12 mouse cellular contexts compared by ENCODE assay signal in the genomic region with DNA sequence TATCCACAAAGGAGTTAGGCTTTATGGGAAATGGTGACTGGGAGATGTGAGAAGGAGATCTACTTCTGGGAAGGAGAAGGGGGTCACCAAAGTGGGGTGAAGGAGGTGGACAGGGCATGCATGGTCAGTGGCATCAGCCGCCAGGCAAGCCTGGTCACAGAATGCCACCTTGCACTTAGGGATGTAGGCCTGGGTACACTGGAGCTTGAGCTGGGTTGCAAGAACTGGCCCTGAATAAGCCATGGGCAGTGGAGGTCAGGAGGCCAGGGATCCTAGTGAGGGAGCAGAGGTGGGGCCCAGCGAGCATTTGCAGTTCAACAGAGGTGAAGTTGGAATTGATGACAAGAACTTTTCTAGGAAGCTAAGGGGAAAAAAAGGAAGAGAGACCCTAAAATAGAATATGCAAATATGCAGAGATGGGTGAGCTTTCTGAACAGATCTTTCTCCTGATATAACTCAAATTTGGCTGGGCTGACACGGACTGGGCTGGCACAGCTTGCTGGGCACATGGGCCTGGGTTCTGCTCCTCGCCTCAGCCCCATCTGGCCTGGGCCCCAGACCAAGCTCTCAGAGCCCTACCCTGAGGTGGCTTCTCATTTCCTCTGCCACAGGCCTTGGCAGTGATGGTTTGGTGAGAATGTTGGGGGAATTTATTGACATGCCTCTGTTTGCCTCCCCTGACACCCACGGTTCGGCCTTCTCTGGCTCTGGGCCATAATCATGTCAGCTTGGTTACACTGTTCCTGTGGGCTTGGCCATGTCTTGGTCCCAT. TPM values are rescaled to one million over a fixed set of nuclear protein-coding genes. Genes with fewer than 3 reads are reported as not detected.
A peak's percentile ranks its signal among the peaks of the same experiment; 100 is the strongest.
DNase-seq lines count a peak whose midpoint lies in the region; ATAC-seq lines count a peak whose summit lies in the region.
"Had no signal": no experiment of that assay in that cellular context is flagged by ENCODE, and none has a peak within 500 bp of the region (broad histone marks: within the 10 kb centered on the region; RNA-seq: fewer than 3 reads in every experiment).

No protein-coding gene starts in this region.

- H3K27me3 ChIP-seq in kidney, embryonic 16.5 days (ENCODE audit: insufficient read depth, low read length): no peaks in the 10 kb centered on the region

- H3K36me3 ChIP-seq in kidney, embryonic 16.5 days (ENCODE audit: insufficient read depth, low read length): peaks cover 5% of the 10 kb centered on the region

- H3K9me3 ChIP-seq in kidney, embryonic 16.5 days (ENCODE audit: low read length): no peaks in the 10 kb centered on the region
- H3K9me3 ChIP-seq: heart, embryonic 13.5 days had no signal

- H3K9ac ChIP-seq in kidney, embryonic 16.5 days (replicated peaks; ENCODE audit: low read length): no peak overlapping the region
- H3K9ac ChIP-seq: heart, embryonic 13.5 days had no signal

- DNase-seq in right cerebral cortex, adult 18-20 months: peak; percentile 75
- no peak for DNase-seq in right cerebral cortex, adult 2 months (ENCODE audit: low spot score in 2 of 2)
- DNase-seq in cerebellum, postnatal 14 days: peak; percentile 81 to 84
- DNase-seq in layer of hippocampus, adult 9-11 months: peak; percentile 82
- DNase-seq in urinary bladder, postnatal 25 days (ENCODE audit: low spot score): no peak
- DNase-seq in gastrocnemius, postnatal 10 days: no peak
- DNase-seq: kidney, adult 18-20 months; liver; thymus, postnatal 14 days had no signal

- H3K4me3 ChIP-seq in kidney, embryonic 16.5 days (ENCODE audit: low read length): no peak overlapping the region
- H3K4me3 ChIP-seq: heart, embryonic 13.5 days had no signal

- no peak overlapping the region for H3K4me2 ChIP-seq in kidney, embryonic 16.5 days (replicated peaks; ENCODE audit: low read depth, low read length)
- H3K4me2 ChIP-seq: heart, embryonic 13.5 days had no signal

- no peak overlapping the region for H3K27ac ChIP-seq in kidney, embryonic 16.5 days (ENCODE audit: low read length)
- H3K27ac ChIP-seq: heart, embryonic 13.5 days had no signal

- WGBS in kidney, embryonic 16.5 days: 71% methylated on average over 6 of the region's 6 CpGs

- ATAC-seq in kidney, embryonic 16.5 days (ENCODE audit: low FRiP score, low TSS enrichment): no peak

- H3K4me1 ChIP-seq in kidney, embryonic 16.5 days (ENCODE audit: insufficient read depth, low read length): no peaks in the 10 kb centered on the region
- H3K4me1 ChIP-seq: heart, embryonic 13.5 days had no signal

RNA-seq across cellular contexts. Expression of gene Sema7a, which starts 6.9 kb away (rescaled TPM):
- polyA plus RNA-seq in kidney, embryonic 16.5 days (2015; fragmentation: Nextera tagmentation; extraction: Ambion mirVana): 0.32 and 0.56 TPM in 2 replicates
- total RNA-seq in gastrocnemius, postnatal 10 days (2021): 10 to 100 TPM; 15.7 to 18.5 TPM
- total RNA-seq: MEL had no signal

RNA-seq across cellular contexts. Expression of gene Ubl7, which starts 22.2 kb away (rescaled TPM):
- polyA plus RNA-seq in kidney, embryonic 16.5 days (2015; fragmentation: Nextera tagmentation; extraction: Ambion mirVana): 119 and 128 TPM in 2 replicates
- 10 to 100 TPM; 48.7 to 49.2 TPM for total RNA-seq in gastrocnemius, postnatal 10 days (2021)

Comparison
In these comparisons a context has a peak if more than half of its experiments do, and no peak if none do; other contexts are left out.
1. DNase-seq: peak in right cerebral cortex, adult 18-20 months (single experiment), cerebellum, postnatal 14 days (2 of 2) and layer of hippocampus, adult 9-11 months (single experiment); none in right cerebral cortex, adult 2 months (0 of 2), urinary bladder, postnatal 25 days (single experiment) and gastrocnemius, postnatal 10 days (single experiment).